Mouse (Mus musculus): ENCODE results near the gene Itgav. TPM values are rescaled to one million over a fixed set of nuclear protein-coding genes. Genes with fewer than 3 reads are reported as not detected.

Itgav gene
- total and polyA plus RNA-seq, 3 experiments, result 6.5 to 7.2 TPM; not detected in 1

GRCm38 (mm10) chr2:83718341-83718740, 5.9 kb upstream of the Itgav start:
- H3K4me1 ChIP-seq (ENCODE audit: control insufficient read depth in 1 of 2, insufficient read depth in 2 of 2, low read length in 2 of 2), result peaks cover 0 to 7% of the 10 kb centered on the region in 2 experiments; a peak in 1 of 4 replicates
- no peaks in the 10 kb centered on the region for H3K79me2 ChIP-seq (ENCODE audit: control insufficient read depth, insufficient read depth, low read length, poor library complexity)
- no peaks in the 10 kb centered on the region for H3K9me3 ChIP-seq (replicated peaks; ENCODE audit: insufficient read depth, low read length)
- H3K27ac ChIP-seq (ENCODE audit: control insufficient read depth, low read depth, low read length), result no peak overlapping the region
- DNase-seq (ENCODE audit: low read depth, low spot score), result no peak
- H3K4me3 ChIP-seq (ENCODE audit: control insufficient read depth in 1 of 2, insufficient read depth in 1 of 2, low read depth in 2 of 2, low read length in 2 of 2), result no peak overlapping the region
- peaks cover 0 to 11% of the 10 kb centered on the region in 2 experiments; a peak in 2 of 4 replicates for H3K27me3 ChIP-seq (ENCODE audit: control insufficient read depth in 1 of 2, insufficient read depth in 2 of 2, low read length in 2 of 2)
- TF ChIP-seq EP300 (IDR thresholded peaks at IDR 0.05; ENCODE audit: low read depth in 1 of 2, low read length in 2 of 2) (no peak), RAD21 (IDR thresholded peaks at IDR 0.05; ENCODE audit: low read depth, low read length) (no peak), MAFK (IDR thresholded peaks at IDR 0.05; ENCODE audit: borderline replicate concordance, low read depth, low read length) (no peak), ZMIZ1 (IDR thresholded peaks at IDR 0.05; ENCODE audit: low read depth, low read length) (no peak)
- H3K9ac ChIP-seq (ENCODE audit: control insufficient read depth, low read depth, low read length, poor library complexity, severe bottlenecking), result no peak overlapping the region
- peaks cover 0 to 6% of the 10 kb centered on the region in 2 experiments; a peak in 2 of 4 replicates for H3K36me3 ChIP-seq (ENCODE audit: control insufficient read depth in 1 of 2, insufficient read depth in 2 of 2, low read length in 2 of 2)

GRCm38 (mm10) chr2:83721635-83722034, 2.6 kb upstream of the Itgav start:
- no peak for TF ChIP-seq MYC (IDR thresholded peaks at IDR 0.05; ENCODE audit: low read depth, low read length)
- no peak for DNase-seq (ENCODE audit: low read depth, low spot score)
- Histone ChIP-seq H3K27ac (ENCODE audit: control insufficient read depth, low read depth, low read length) (no peak overlapping the region), H3K4me1 (ENCODE audit: control insufficient read depth in 1 of 2, insufficient read depth in 2 of 2, low read length in 2 of 2) (peaks cover 0 to 18% of the 10 kb centered on the region in 2 experiments; a peak in 2 of 4 replicates), H3K9me3 (replicated peaks; ENCODE audit: insufficient read depth, low read length) (no peaks in the 10 kb centered on the region), H3K36me3 (ENCODE audit: control insufficient read depth in 1 of 2, insufficient read depth in 2 of 2, low read length in 2 of 2) (peaks cover 0 to 14% of the 10 kb centered on the region in 2 experiments; a peak in 2 of 4 replicates), H3K27me3 (ENCODE audit: control insufficient read depth in 1 of 2, insufficient read depth in 2 of 2, low read length in 2 of 2) (peaks cover 0 to 5% of the 10 kb centered on the region in 2 experiments; a peak in 2 of 4 replicates), H3K4me3 (ENCODE audit: control insufficient read depth in 1 of 2, insufficient read depth in 1 of 2, low read depth in 2 of 2, low read length in 2 of 2) (no peak overlapping the region), H3K79me2 (ENCODE audit: control insufficient read depth, insufficient read depth, low read length, poor library complexity) (peaks cover 7% of the 10 kb centered on the region), H3K9ac (ENCODE audit: control insufficient read depth, low read depth, low read length, poor library complexity, severe bottlenecking) (no peak overlapping the region)

- DNase-seq (ENCODE audit: low read depth, low spot score), result no peak
- no peaks in the 10 kb centered on the region for H3K9me3 ChIP-seq (replicated peaks; ENCODE audit: insufficient read depth, low read length)
- TF ChIP-seq E2F4 (IDR thresholded peaks at IDR 0.05; ENCODE audit: borderline replicate concordance, low read depth, low read length) (no peak), RCOR1 (IDR thresholded peaks at IDR 0.05; ENCODE audit: low read depth, low read length) (no peak), MEF2A (IDR thresholded peaks at IDR 0.05; ENCODE audit: extremely low read depth, insufficient replicate concordance, low read depth, low read length, poor library complexity, severe bottlenecking) (no peak), NRF1 (IDR thresholded peaks at IDR 0.05; ENCODE audit: insufficient read depth, low read depth, low read length, poor library complexity, severe bottlenecking) (no peak), MYC (IDR thresholded peaks at IDR 0.05; ENCODE audit: low read depth, low read length) (no peak), ZNF384 (IDR thresholded peaks at IDR 0.05; ENCODE audit: low read depth, low read length) (no peak), SMC3 (IDR thresholded peaks at IDR 0.05; ENCODE audit: low read depth, low read length) (no peak), HCFC1 (IDR thresholded peaks at IDR 0.05; ENCODE audit: low read depth, low read length) (no peak), MAFK (IDR thresholded peaks at IDR 0.05; ENCODE audit: borderline replicate concordance, low read depth, low read length) (no peak), MXI1 (IDR thresholded peaks at IDR 0.05; ENCODE audit: low read depth, low read length) (no peak), CHD1 (IDR thresholded peaks at IDR 0.05; ENCODE audit: low read depth, low read length) (no peak), TCF12 (IDR thresholded peaks at IDR 0.05; ENCODE audit: low read depth, low read length) (no peak), MAX (IDR thresholded peaks at IDR 0.05; ENCODE audit: low read length) (no peak), EP300 (IDR thresholded peaks at IDR 0.05; ENCODE audit: low read depth in 1 of 2, low read length in 2 of 2) (no peak), JUND (IDR thresholded peaks at IDR 0.05; ENCODE audit: low read depth, low read length) (no peak), NELFE (IDR thresholded peaks at IDR 0.05; ENCODE audit: low read depth, low read length) (no peak)
- H3K36me3 ChIP-seq (ENCODE audit: control insufficient read depth in 1 of 2, insufficient read depth in 2 of 2, low read length in 2 of 2), result peaks cover 0 to 14% of the 10 kb centered on the region in 2 experiments; a peak in 2 of 4 replicates
- peaks cover 7% of the 10 kb centered on the region for H3K79me2 ChIP-seq (ENCODE audit: control insufficient read depth, insufficient read depth, low read length, poor library complexity)
- H3K27me3 ChIP-seq (ENCODE audit: control insufficient read depth in 1 of 2, insufficient read depth in 2 of 2, low read length in 2 of 2), result peaks cover 0 to 3% of the 10 kb centered on the region in 2 experiments; a peak in 1 of 4 replicates
- no peak overlapping the region for H3K27ac ChIP-seq (ENCODE audit: control insufficient read depth, low read depth, low read length)
- H3K4me3 ChIP-seq (ENCODE audit: control insufficient read depth in 1 of 2, insufficient read depth in 1 of 2, low read depth in 2 of 2, low read length in 2 of 2), result peak overlapping the region; percentile 84 to 94; a peak in 2 of 4 replicates
- H3K9ac ChIP-seq (ENCODE audit: control insufficient read depth, low read depth, low read length, poor library complexity, severe bottlenecking), result peak overlapping the region; percentile 92; the same call in 1 of the 2 replicates
- H3K4me1 ChIP-seq (ENCODE audit: control insufficient read depth in 1 of 2, insufficient read depth in 2 of 2, low read length in 2 of 2), result peaks cover 0 to 20% of the 10 kb centered on the region in 2 experiments; a peak in 2 of 4 replicates
Observed at GRCm38 (mm10) chr2:83722936-83723335, 1.3 kb upstream of the Itgav start.
